Mouse (Mus musculus) myocyte (in vitro differentiated cells): ENCODE results near the gene S100pbp. TPM values are rescaled to one million over a fixed set of nuclear protein-coding genes. Genes with fewer than 3 reads are reported as not detected.

Experiments
- H3K27me3 ChIP-seq: one replicate; pipeline ENCODE4 v1.6.1; 2011; ENCODE audit not compliant: control insufficient read depth, insufficient read depth, insufficient read length
- H3K36me3 ChIP-seq: one replicate; pipeline ENCODE4 v1.6.1; 2011; ENCODE audit not compliant: control insufficient read depth, insufficient read depth
- H3K4me2 ChIP-seq: one replicate; pipeline ENCODE4 v1.6.1; 2011; ENCODE audit warnings: low read depth, control low read depth
- H3K4me3 ChIP-seq: one replicate; pipeline ENCODE4 v1.5.1; 2011; ENCODE audit warnings: mild to moderate bottlenecking, control low read depth, moderate library complexity
- H3K79me2 ChIP-seq: one replicate; pipeline ENCODE4 v1.6.1; 2011; ENCODE audit not compliant: control insufficient read depth, insufficient read depth
- H3ac ChIP-seq: one replicate; pipeline ENCODE4 v1.6.1; 2011; ENCODE audit not compliant: control insufficient read depth, insufficient read length
- CEBPB ChIP-seq: IDR thresholded peaks from 2 replicates; pipeline ENCODE4 v1.6.1; 2011; ENCODE audit warnings: mild to moderate bottlenecking, moderate library complexity; ENCODE audit not compliant: poor library complexity, insufficient read depth, severe bottlenecking
- E2F4 ChIP-seq: IDR thresholded peaks from one replicate; pipeline ENCODE4 v1.6.1; 2011; ENCODE audit warnings: mild to moderate bottlenecking, control low read depth, moderate library complexity; ENCODE audit not compliant: insufficient read depth
- MAX ChIP-seq: IDR thresholded peaks from one replicate; pipeline ENCODE4 v1.6.1; 2011; ENCODE audit warnings: low read depth, mild to moderate bottlenecking, control low read depth
- MYOD1 ChIP-seq, 3 experiments: IDR thresholded peaks; one replicate each; pipeline ENCODE4 v1.6.1; 2011; ENCODE audit warnings: control low read depth in 2 of 3, low read depth in 2 of 3, mild to moderate bottlenecking in 2 of 3, moderate library complexity in 1 of 3; ENCODE audit not compliant: insufficient read length in 2 of 3, control insufficient read depth in 1 of 3
- MYOG ChIP-seq, 3 experiments: IDR thresholded peaks; one replicate each; pipeline ENCODE4 v1.6.1; 2011; ENCODE audit warnings: control low read depth in 2 of 3, low read depth in 2 of 3, mild to moderate bottlenecking in 2 of 3; ENCODE audit not compliant: insufficient read length in 2 of 3, control insufficient read depth in 1 of 3, insufficient read depth in 1 of 3
- POLR2A ChIP-seq: IDR thresholded peaks from one replicate; pipeline ENCODE4 v1.6.1; 2011; ENCODE audit warnings: low read depth, mild to moderate bottlenecking, control low read depth, moderate library complexity; ENCODE audit not compliant: insufficient read length
- POLR2AphosphoS2 ChIP-seq: IDR thresholded peaks from one replicate; pipeline ENCODE4 v1.6.1; 2011; ENCODE audit warnings: low read depth, control low read depth; ENCODE audit not compliant: insufficient read length
- REST ChIP-seq: IDR thresholded peaks from one replicate; pipeline ENCODE4 v1.6.1; 2011; ENCODE audit warnings: mild to moderate bottlenecking, control low read depth, moderate library complexity; ENCODE audit not compliant: insufficient read depth, insufficient read length
- SRF ChIP-seq: IDR thresholded peaks from one replicate; pipeline ENCODE4 v1.6.1; 2011; ENCODE audit warnings: low read depth; ENCODE audit not compliant: control insufficient read depth, insufficient read length
- TCF12 ChIP-seq: IDR thresholded peaks from one replicate; pipeline ENCODE4 v1.6.1; 2011; ENCODE audit warnings: mild to moderate bottlenecking, control low read depth; ENCODE audit not compliant: poor library complexity, insufficient read depth, severe bottlenecking
- TCF3 ChIP-seq: IDR thresholded peaks from one replicate; pipeline ENCODE4 v1.6.1; 2011; ENCODE audit warnings: low read depth, control low read depth; ENCODE audit not compliant: insufficient read length
- USF1 ChIP-seq: IDR thresholded peaks from one replicate; pipeline ENCODE4 v1.6.1; 2011; ENCODE audit warnings: low read depth, mild to moderate bottlenecking, control low read depth, moderate library complexity
- polyA plus RNA-seq: library from polyadenylated mRNA; unstranded; fragments of >200 nt; fragmentation: generic; extraction: Trizol; gene quantifications from one replicate; pipeline ENCODE4 v1.2.1, GENCODE M21; 2012; ENCODE audit warnings: missing spikeins

S100pbp gene
- polyA plus RNA-seq, 1 experiment = 7.8 TPM

DNA sequence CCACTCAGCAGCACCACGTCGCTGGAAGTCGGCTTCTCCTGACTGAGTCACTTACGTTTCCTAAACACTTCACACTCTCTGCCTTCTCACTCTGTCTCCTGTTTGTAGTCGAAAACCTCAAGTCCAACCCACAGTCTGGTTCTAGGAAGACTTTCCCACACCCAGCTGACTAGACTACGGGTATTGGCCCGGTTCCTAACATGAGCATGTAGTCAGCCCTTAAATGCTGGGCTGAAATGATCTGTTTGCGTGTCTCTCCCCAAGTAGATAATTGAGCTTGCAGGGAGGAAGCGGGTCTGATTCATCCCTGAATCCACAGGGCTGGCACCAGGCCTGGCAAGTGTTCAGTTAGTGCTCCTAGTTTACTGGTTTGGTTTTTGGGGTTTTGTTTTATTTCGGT lies 15.1 kb upstream of the S100pbp start:
- no peak; the same call in 1 of the 2 replicates for TF ChIP-seq CEBPB
- peak; percentile 18 for TF ChIP-seq POLR2A
- no peak overlapping the region for H3K4me3 ChIP-seq
- no peaks in the 10 kb centered on the region for H3K79me2 ChIP-seq
- peaks cover 90% of the 10 kb centered on the region for H3K36me3 ChIP-seq
- no peaks in the 10 kb centered on the region for H3K27me3 ChIP-seq
- H3ac ChIP-seq = no peak overlapping the region
- H3K4me2 ChIP-seq = peak overlapping the region; percentile 58

DNA sequence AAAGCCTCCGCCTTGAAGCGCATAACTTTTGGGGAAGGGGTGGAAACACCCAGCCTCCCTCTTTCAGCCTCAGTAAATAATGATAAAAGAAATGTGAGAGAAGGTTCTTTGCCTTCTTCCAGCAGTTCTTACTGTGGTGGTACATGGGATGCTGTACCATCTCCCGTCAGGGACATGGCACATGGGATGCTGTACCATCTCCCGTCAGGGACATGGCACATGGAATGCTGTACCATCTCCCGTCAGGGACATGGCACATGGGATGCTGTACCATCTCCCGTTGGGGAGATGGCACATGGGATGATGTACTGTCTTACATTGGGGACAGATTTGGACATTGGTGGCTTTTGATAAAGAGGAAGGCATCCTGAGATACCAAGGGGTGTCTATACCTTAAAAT lies 8.0 kb upstream of the S100pbp start:
- Histone ChIP-seq H3ac (no peak overlapping the region), H3K36me3 (peaks cover 91% of the 10 kb centered on the region), H3K4me2 (no peak overlapping the region), H3K27me3 (no peaks in the 10 kb centered on the region), H3K4me3 (no peak overlapping the region), H3K79me2 (peaks cover 49% of the 10 kb centered on the region)
- TF ChIP-seq REST = no peak
- no peak for TF ChIP-seq POLR2A
- no peak for TF ChIP-seq CEBPB
- TF ChIP-seq SRF = no peak
- no peak for TF ChIP-seq MYOD1 (IDR thresholded peaks at IDR 0.05; ENCODE audit: control insufficient read depth in 1 of 3, insufficient read length in 2 of 3, low read depth in 2 of 3)
- no peak for TF ChIP-seq E2F4
- no peak for TF ChIP-seq TCF12
- peak; percentile 60 for TF ChIP-seq POLR2AphosphoS2

DNA sequence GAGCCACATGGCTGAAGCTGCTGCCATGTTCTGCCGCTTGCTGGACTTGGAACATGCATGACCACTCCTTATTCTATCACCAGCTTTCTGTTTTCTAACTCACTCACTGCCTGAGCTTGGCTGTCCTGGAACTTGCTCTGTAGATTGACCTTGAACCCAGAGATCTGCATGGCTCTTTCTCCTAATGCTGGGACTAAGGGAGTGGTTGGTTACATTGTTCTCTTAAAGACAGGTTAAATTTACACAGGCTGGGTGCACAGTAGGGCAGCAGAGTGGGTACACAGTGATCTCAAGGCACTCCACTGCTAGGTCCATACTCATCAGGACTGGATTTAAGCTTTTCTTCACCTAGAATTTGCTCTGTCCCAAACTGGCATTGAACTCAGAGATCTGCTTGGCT lies 4.8 kb upstream of the S100pbp start:
- peaks cover 64% of the 10 kb centered on the region for H3K36me3 ChIP-seq
- TF ChIP-seq POLR2AphosphoS2 = no peak
- no peak for TF ChIP-seq MYOD1 (IDR thresholded peaks at IDR 0.05; ENCODE audit: control insufficient read depth in 1 of 3, insufficient read length in 2 of 3, low read depth in 2 of 3)
- TF ChIP-seq TCF3 = no peak
- TF ChIP-seq USF1 = no peak
- no peak for TF ChIP-seq MYOG (IDR thresholded peaks at IDR 0.05; ENCODE audit: control insufficient read depth in 1 of 3, insufficient read depth in 1 of 3, insufficient read length in 2 of 3, low read depth in 2 of 3)
- TF ChIP-seq TCF12 = no peak
- no peak for TF ChIP-seq REST
- no peak for TF ChIP-seq SRF
- TF ChIP-seq POLR2A = no peak
- TF ChIP-seq E2F4 = no peak
- TF ChIP-seq CEBPB = no peak
- no peak for TF ChIP-seq MAX
- no peak overlapping the region for H3ac ChIP-seq

DNA sequence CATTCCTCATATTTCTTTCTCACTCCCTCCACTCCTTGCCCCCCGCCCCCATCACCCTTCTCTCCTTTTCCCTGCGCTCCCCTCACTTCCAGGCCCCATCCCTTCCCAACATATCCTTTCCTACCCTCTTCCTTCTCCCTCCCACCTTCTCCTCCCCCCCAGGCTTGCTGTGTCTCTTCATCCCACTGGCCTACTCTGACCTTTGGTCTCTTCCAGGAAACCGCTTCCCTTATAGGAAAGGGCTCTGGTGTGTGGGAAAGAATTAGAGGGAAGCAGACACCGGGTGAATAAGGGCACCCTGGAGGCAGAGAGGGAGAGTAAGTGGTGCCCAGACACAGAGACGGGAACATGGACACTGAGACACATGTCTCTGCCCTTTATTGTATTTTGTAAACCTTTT lies 2.2 kb upstream of the S100pbp start:
- Histone ChIP-seq H3ac (no peak overlapping the region), H3K27me3 (no peaks in the 10 kb centered on the region), H3K4me3 (peak overlapping the region; percentile 99), H3K4me2 (peak overlapping the region; percentile 89), H3K79me2 (peaks cover 87% of the 10 kb centered on the region), H3K36me3 (peaks cover 43% of the 10 kb centered on the region)
- TF ChIP-seq SRF (no peak), TCF12 (no peak), POLR2AphosphoS2 (no peak), POLR2A (no peak), CEBPB (no peak), E2F4 (no peak), MAX (no peak)

More for the DNA sequence above, 4.8 kb upstream of the S100pbp start:
- H3K79me2 ChIP-seq = peaks cover 75% of the 10 kb centered on the region
- no peak overlapping the region for H3K4me3 ChIP-seq
- H3K27me3 ChIP-seq = no peaks in the 10 kb centered on the region
- H3K4me2 ChIP-seq = no peak overlapping the region

DNA sequence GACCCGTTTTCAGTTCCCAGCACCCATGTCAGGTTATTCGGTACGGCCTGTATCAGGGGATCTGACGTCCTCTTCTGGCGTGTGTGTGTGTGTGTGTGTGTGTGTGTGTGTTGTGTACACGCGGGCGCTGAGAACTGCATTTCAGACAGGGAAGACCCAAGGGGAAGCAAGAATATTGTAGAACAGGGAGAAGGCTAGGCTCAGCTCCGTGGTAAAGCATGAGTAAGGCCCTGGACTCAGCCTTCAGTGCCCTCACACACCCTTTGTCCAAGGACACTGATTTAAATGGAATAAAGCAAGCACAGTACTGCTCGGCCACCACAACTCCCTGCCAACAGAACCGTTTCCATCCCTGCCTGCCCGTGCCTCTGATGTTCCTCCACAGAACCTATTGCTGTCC lies 1.0 kb upstream of the S100pbp start:
- TF ChIP-seq POLR2AphosphoS2 (peak; percentile 64), USF1 (no peak)
- Histone ChIP-seq H3K4me2 (peak overlapping the region; percentile 89), H3K4me3 (peak overlapping the region; percentile 99), H3K79me2 (peaks cover 87% of the 10 kb centered on the region), H3K36me3 (peaks cover 32% of the 10 kb centered on the region), H3K27me3 (no peaks in the 10 kb centered on the region), H3ac (peak overlapping the region; percentile 63)
